Mouse (Mus musculus) midbrain, embryonic 12.5 days (tissue): Measurements from ENCODE around the gene Mdk. TPM values are rescaled to one million over a fixed set of nuclear protein-coding genes. Genes with fewer than 3 reads are reported as not detected.
A peak's percentile ranks its signal among the peaks of the same experiment; 100 is the strongest.

Experiments
- ATAC-seq: fragments of 200-750 bp; cut with Nextera tagmentation; 2 replicates; pipeline ENCODE4 v1.8.0; 2017; ENCODE audit warnings: low read depth, moderate TSS enrichment, moderate library complexity; ENCODE audit not compliant: low FRiP score
- H3K27ac ChIP-seq: fragments of 300-500 bp; sonication (generic); replicated peaks from 2 replicates; pipeline ENCODE4 v1.5.1; 2016; ENCODE audit warnings: mild to moderate bottlenecking
- H3K27me3 ChIP-seq: fragments of 300-500 bp; sonication (generic); 2 replicates; pipeline ENCODE4 v1.6.1; 2016; ENCODE audit warnings: mild to moderate bottlenecking
- H3K36me3 ChIP-seq: fragments of 300-500 bp; sonication (generic); 2 replicates; pipeline ENCODE4 v1.6.1; 2016
- H3K4me1 ChIP-seq: fragments of 300-500 bp; sonication (generic); 2 replicates; pipeline ENCODE4 v1.6.1; 2016
- H3K4me2 ChIP-seq: fragments of 300-500 bp; sonication (generic); replicated peaks from 2 replicates; pipeline ENCODE4 v1.6.1; 2016; ENCODE audit warnings: mild to moderate bottlenecking, moderate library complexity
- H3K4me3 ChIP-seq: fragments of 300-500 bp; sonication (generic); 2 replicates; pipeline ENCODE4 v1.5.1; 2016; ENCODE audit warnings: mild to moderate bottlenecking
- H3K9ac ChIP-seq: fragments of 300-500 bp; sonication (generic); replicated peaks from 2 replicates; pipeline ENCODE4 v1.6.1; 2016; ENCODE audit warnings: mild to moderate bottlenecking, moderate library complexity
- H3K9me3 ChIP-seq: fragments of 300-500 bp; sonication (generic); 2 replicates; pipeline ENCODE4 v1.6.1; 2016; ENCODE audit warnings: mild to moderate bottlenecking
- WGBS: fragments of 180-500 bp; shearing (Covaris S2); methylation state at CpG from one replicate; pipeline ENCODE4 v1.1.7; 2016; 5-methylcytosine and 5-hydroxymethylcytosine counted together
- polyA plus RNA-seq: library from polyadenylated mRNA; unstranded; fragments of >200 nt; fragmentation: Nextera tagmentation; extraction: Ambion mirVana; gene quantifications from 2 replicates; pipeline ENCODE4 v1.2.1, GENCODE M21; 2016

The Mdk gene
- polyA plus RNA-seq, 1 experiment from 2014 or later, result 763 TPM

- H3K27ac ChIP-seq, result no peak overlapping the region
- H3K4me1 ChIP-seq, result peaks cover 17% of the 10 kb centered on the region
- H3K27me3 ChIP-seq, result peaks cover 35% of the 10 kb centered on the region
- H3K4me2 ChIP-seq, result peak overlapping the region; percentile 21
- 15% methylated on average over 20 of the region's 20 CpGs for WGBS
- no peaks in the 10 kb centered on the region for H3K9me3 ChIP-seq
- no peak overlapping the region for H3K4me3 ChIP-seq
- ATAC-seq, result no peak
- no peaks in the 10 kb centered on the region for H3K36me3 ChIP-seq
- H3K9ac ChIP-seq, result peak overlapping the region; percentile 44; the same call in 1 of the 2 replicates
These were observed 33.3 kb upstream of the Mdk start for GRCm38 (mm10) chr2:91965417-91965816.

GRCm38 (mm10) chr2:91964610-91965204 lies 32.6 kb upstream of the Mdk start:
- no peaks in the 10 kb centered on the region for H3K36me3 ChIP-seq
- H3K27ac ChIP-seq, result no peak overlapping the region
- H3K4me3 ChIP-seq, result no peak overlapping the region
- H3K27me3 ChIP-seq, result peaks cover 28% of the 10 kb centered on the region
- no peak overlapping the region for H3K9ac ChIP-seq
- no peak for ATAC-seq
- peaks cover 17% of the 10 kb centered on the region for H3K4me1 ChIP-seq
- H3K4me2 ChIP-seq, result peak overlapping the region; percentile 21; the same call in 1 of the 2 replicates
- WGBS, result 75% methylated on average over 3 of the region's 3 CpGs
- H3K9me3 ChIP-seq, result no peaks in the 10 kb centered on the region

- WGBS, result under 1% methylated on average over 45 of the region's 57 CpGs
- peaks cover 23% of the 10 kb centered on the region for H3K4me1 ChIP-seq
- H3K9ac ChIP-seq, result peak overlapping the region; percentile 86
- H3K27me3 ChIP-seq, result peaks cover 26% of the 10 kb centered on the region
- peak; percentile 93 for ATAC-seq
- no peaks in the 10 kb centered on the region for H3K9me3 ChIP-seq
- no peaks in the 10 kb centered on the region for H3K36me3 ChIP-seq
- peak overlapping the region; percentile 92 for H3K4me2 ChIP-seq
- peak overlapping the region; percentile 87 for H3K4me3 ChIP-seq
- H3K27ac ChIP-seq, result peak overlapping the region; percentile 77
These were observed 31.4 kb upstream of the Mdk start for GRCm38 (mm10) chr2:91963443-91963932.

GRCm38 (mm10) chr2:91962864-91963401 lies 30.8 kb upstream of the Mdk start:
- Histone ChIP-seq H3K4me3 (peak overlapping the region; percentile 87), H3K9me3 (no peaks in the 10 kb centered on the region), H3K4me2 (peak overlapping the region; percentile 92), H3K27ac (peak overlapping the region; percentile 77), H3K27me3 (peaks cover 26% of the 10 kb centered on the region), H3K36me3 (no peaks in the 10 kb centered on the region), H3K4me1 (peaks cover 23% of the 10 kb centered on the region), H3K9ac (peak overlapping the region; percentile 86)
- ATAC-seq, result no peak; the same call in 1 of the 2 replicates
- WGBS, result 1% methylated on average over 36 of the region's 39 CpGs

- WGBS, result 59% methylated on average over 4 of the region's 4 CpGs
- Histone ChIP-seq H3K27me3 (peaks cover 24% of the 10 kb centered on the region), H3K4me3 (peak overlapping the region; percentile 87), H3K4me2 (peak overlapping the region; percentile 92), H3K27ac (no peak overlapping the region), H3K4me1 (peaks cover 28% of the 10 kb centered on the region), H3K9ac (0 out of 2 replicates have a peak overlapping the region, but pooled peaks have one; percentile 86), H3K36me3 (no peaks in the 10 kb centered on the region), H3K9me3 (no peaks in the 10 kb centered on the region)
- no peak for ATAC-seq
These were observed 30.0 kb upstream of the Mdk start for GRCm38 (mm10) chr2:91961901-91962761.

- no peak overlapping the region for H3K4me2 ChIP-seq
- no peaks in the 10 kb centered on the region for H3K9me3 ChIP-seq
- no peaks in the 10 kb centered on the region for H3K36me3 ChIP-seq
- peaks cover 31% of the 10 kb centered on the region for H3K4me1 ChIP-seq
- ATAC-seq, result no peak
- no peak overlapping the region for H3K27ac ChIP-seq
- peaks cover 11% of the 10 kb centered on the region for H3K27me3 ChIP-seq
- H3K4me3 ChIP-seq, result no peak overlapping the region
- WGBS, result 92% methylated on average over 5 of the region's 5 CpGs
- no peak overlapping the region for H3K9ac ChIP-seq
These were observed 28.4 kb upstream of the Mdk start for GRCm38 (mm10) chr2:91960459-91960858.

- Histone ChIP-seq H3K27ac (no peak overlapping the region), H3K27me3 (peaks cover 5% of the 10 kb centered on the region), H3K4me1 (peaks cover 29% of the 10 kb centered on the region), H3K9me3 (no peaks in the 10 kb centered on the region), H3K4me2 (no peak overlapping the region), H3K36me3 (no peaks in the 10 kb centered on the region), H3K9ac (no peak overlapping the region), H3K4me3 (no peak overlapping the region)
- WGBS, result 87% methylated on average over 11 of the region's 11 CpGs
- no peak for ATAC-seq
These were observed 27.7 kb upstream of the Mdk start for GRCm38 (mm10) chr2:91959544-91960410.

- H3K4me1 ChIP-seq, result peaks cover 29% of the 10 kb centered on the region
- H3K4me3 ChIP-seq, result no peak overlapping the region
- no peaks in the 10 kb centered on the region for H3K36me3 ChIP-seq
- no peak for ATAC-seq
- no peaks in the 10 kb centered on the region; the same call in 1 of the 2 replicates for H3K27me3 ChIP-seq
- no peak overlapping the region for H3K27ac ChIP-seq
- H3K9me3 ChIP-seq, result no peaks in the 10 kb centered on the region
- no peak overlapping the region for H3K9ac ChIP-seq
- WGBS, result 56% methylated on average over 10 of the region's 10 CpGs
- H3K4me2 ChIP-seq, result no peak overlapping the region
These were observed 26.8 kb upstream of the Mdk start for GRCm38 (mm10) chr2:91958701-91959457.

GRCm38 (mm10) chr2:91958049-91958448 lies 26.0 kb upstream of the Mdk start:
- Histone ChIP-seq H3K4me3 (no peak overlapping the region), H3K27me3 (no peaks in the 10 kb centered on the region), H3K9me3 (no peaks in the 10 kb centered on the region), H3K27ac (no peak overlapping the region), H3K4me1 (peaks cover 29% of the 10 kb centered on the region), H3K36me3 (no peaks in the 10 kb centered on the region), H3K9ac (no peak overlapping the region), H3K4me2 (no peak overlapping the region)
- no peak for ATAC-seq
- WGBS, result 91% methylated on average over 8 of the region's 8 CpGs

GRCm38 (mm10) chr2:91957096-91957495 lies 25.0 kb upstream of the Mdk start:
- H3K36me3 ChIP-seq, result no peaks in the 10 kb centered on the region
- WGBS, result 75% methylated on average over 4 of the region's 4 CpGs
- no peak overlapping the region for H3K4me2 ChIP-seq
- no peak overlapping the region; the same call in 1 of the 2 replicates for H3K9ac ChIP-seq
- no peak overlapping the region for H3K4me3 ChIP-seq
- H3K9me3 ChIP-seq, result no peaks in the 10 kb centered on the region
- no peaks in the 10 kb centered on the region for H3K27me3 ChIP-seq
- H3K27ac ChIP-seq, result no peak overlapping the region
- ATAC-seq, result peak; percentile 31; the same call in 1 of the 2 replicates
- peaks cover 20% of the 10 kb centered on the region for H3K4me1 ChIP-seq

GRCm38 (mm10) chr2:91955875-91956274 lies 23.8 kb upstream of the Mdk start:
- H3K9me3 ChIP-seq, result no peaks in the 10 kb centered on the region
- ATAC-seq, result no peak
- no peak overlapping the region for H3K9ac ChIP-seq
- 86% methylated on average over 6 of the region's 6 CpGs for WGBS
- H3K4me2 ChIP-seq, result no peak overlapping the region
- no peaks in the 10 kb centered on the region for H3K27me3 ChIP-seq
- H3K4me1 ChIP-seq, result peaks cover 15% of the 10 kb centered on the region; the same call in 1 of the 2 replicates
- H3K4me3 ChIP-seq, result no peak overlapping the region
- H3K36me3 ChIP-seq, result no peaks in the 10 kb centered on the region
- no peak overlapping the region for H3K27ac ChIP-seq
